Mouse (Mus musculus) cerebellum, adult 2 months (tissue): ENCODE results near the gene Irs1.

ENCODE experiments used
- CTCF ChIP-seq: fragments of 200-500 bp; IDR thresholded peaks from 2 replicates; pipeline ENCODE4 v1.5.1; 2011; ENCODE audit warnings: low read depth, mild to moderate bottlenecking, control low read depth, low read length, moderate library complexity, borderline replicate concordance; ENCODE audit not compliant: insufficient read depth
- POLR2A ChIP-seq: fragments of 200-500 bp; IDR thresholded peaks from 2 replicates; pipeline ENCODE4 v1.6.1; 2011; ENCODE audit warnings: low read length, control low read depth, borderline replicate concordance; ENCODE audit not compliant: insufficient read depth

DNA sequence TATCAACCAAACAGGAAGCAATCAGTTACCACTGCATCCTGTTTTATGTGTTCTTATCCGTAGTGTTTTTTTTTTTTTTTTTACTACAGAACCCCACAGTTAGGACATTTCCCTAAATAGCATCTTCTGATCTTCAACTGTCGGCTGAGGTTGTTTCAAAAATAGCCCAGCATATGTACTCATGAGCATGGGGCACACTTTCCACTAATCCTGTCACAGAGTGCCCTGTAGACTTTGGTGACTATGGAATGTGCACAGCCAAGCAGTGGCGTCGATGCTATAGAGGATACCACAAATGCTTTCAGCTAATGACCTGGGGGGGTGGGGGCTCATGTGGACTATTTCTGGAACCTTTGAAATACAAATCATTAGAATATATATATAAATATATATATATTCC, 23.7 kb downstream of the Irs1 start:
- TF ChIP-seq CTCF, result no peak
- no peak for TF ChIP-seq POLR2A
